Mouse (Mus musculus) ES-E14 (cell line): ENCODE measurements around the gene Ifitm5.

Experiments used
- CHD2 ChIP-seq: IDR thresholded peaks from 2 replicates; pipeline ENCODE4 v1.6.1; 2014; ENCODE audit warnings: mild to moderate bottlenecking, low read depth, low read length, inconsistent platforms
- HCFC1 ChIP-seq: IDR thresholded peaks from 2 replicates; pipeline ENCODE4 v1.6.1; 2012; ENCODE audit warnings: low read length, inconsistent platforms, borderline replicate concordance; ENCODE audit not compliant: insufficient read depth
- MAFK ChIP-seq: IDR thresholded peaks from 2 replicates; pipeline ENCODE4 v1.6.1; 2014; ENCODE audit warnings: mild to moderate bottlenecking, low read depth, low read length, inconsistent platforms; ENCODE audit not compliant: insufficient read depth
- ZC3H11A ChIP-seq: IDR thresholded peaks from 2 replicates; pipeline ENCODE4 v1.6.1; 2012; ENCODE audit warnings: low read depth, mild to moderate bottlenecking, inconsistent platforms, low read length, borderline replicate concordance
- ZNF384 ChIP-seq: IDR thresholded peaks from 2 replicates; pipeline ENCODE4 v1.6.1; 2012; ENCODE audit warnings: low read depth, low read length, inconsistent platforms

- TF ChIP-seq ZNF384 (no peak), ZC3H11A (no peak), HCFC1 (no peak), MAFK (no peak), CHD2 (no peak)
Observed at GRCm38 (mm10) chr7:140938436-140938835, 11.7 kb downstream of the Ifitm5 start.
